Mouse (Mus musculus): ENCODE results near the gene Ddx5.
A peak's percentile ranks its signal among the peaks of the same experiment; 100 is the strongest.
"Not testable (repeated sequence)": the region's sequence is repeated elsewhere in the genome, so short reads cannot be mapped to it uniquely, and the experiment has no call there.

Gene Ddx5

DNA sequence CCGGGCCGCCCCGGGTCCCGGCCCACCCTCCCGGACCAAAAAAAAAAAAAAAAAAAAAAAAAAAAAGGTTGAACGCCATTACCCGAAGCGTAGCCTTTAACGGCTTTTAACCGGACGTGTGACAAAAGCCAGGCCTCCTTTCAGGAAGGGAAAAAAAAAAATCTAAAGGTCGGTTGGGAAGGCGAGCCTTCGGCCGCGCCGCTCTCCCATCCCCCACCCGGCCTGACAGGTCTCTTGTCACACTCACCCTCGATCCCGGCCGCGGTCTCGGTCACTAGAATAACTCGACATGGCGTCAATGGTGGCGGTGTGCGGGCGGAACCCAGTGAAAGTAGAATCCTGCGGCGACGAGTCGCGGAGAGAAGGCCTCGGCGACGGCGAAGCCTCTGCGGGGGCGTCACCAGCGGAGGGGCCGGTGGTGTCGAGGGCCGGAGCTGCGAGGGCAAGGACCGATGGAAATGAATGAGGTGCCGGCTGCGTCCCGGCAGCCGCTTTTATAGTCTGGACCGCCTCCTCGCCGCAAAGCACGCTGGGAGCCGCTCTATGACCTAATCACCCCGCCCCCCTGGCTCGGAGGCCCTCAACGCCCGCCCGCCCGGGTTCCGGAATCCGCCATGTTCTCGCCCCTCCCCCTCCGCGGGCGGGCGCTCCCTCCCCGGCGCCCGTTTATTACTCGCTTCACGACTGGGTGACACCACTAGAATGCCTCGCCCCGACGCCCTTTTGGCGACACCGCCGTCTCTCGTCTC lies 785 bp downstream of the Ddx5 start:
- peak; percentile 94 for DNase-seq

DNA sequence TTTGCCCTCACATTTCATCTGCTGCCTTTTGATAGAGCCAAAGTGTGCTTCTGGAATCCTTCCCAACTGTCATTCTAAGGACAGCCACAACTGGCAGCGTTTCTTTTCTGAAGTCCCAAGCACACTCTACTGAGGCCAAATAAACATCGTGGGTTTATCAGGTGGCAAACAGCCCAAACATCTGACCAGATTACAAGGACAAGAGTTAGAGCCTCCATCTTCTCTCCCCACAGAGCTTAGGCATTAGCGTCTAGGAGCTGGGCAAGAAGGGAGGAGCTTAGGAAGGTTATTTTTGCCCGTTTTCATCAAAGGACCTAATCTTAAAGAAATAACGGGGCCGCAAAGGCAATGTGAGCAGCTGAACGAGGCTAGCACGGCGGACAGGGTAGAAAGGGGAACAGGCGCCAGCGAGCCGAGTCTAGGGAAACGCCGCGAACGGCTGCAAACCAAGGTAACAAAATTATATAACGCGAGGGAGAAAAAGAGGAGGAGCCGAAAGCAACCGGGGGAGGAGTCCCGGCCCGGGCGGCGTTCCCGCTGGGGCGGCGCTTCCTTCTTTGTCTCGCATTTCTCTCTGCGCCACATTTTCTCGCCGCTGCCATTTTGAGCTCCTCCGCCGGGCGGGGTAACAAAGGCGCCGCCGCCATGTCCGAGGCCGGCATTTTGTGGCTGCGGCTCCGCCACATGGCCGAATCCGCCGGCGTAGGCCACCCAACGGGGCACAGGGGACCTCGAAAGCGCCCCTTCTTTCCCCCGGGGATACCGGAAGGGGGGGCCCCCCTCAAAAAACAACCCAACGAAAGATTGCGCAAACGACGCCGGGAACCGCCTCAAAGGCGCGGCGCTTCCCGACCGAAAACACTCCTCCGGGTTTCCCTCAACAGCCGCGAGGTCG lies 1.6 kb downstream of the Ddx5 start:
- peak; percentile 82 to 83 for DNase-seq

DNA sequence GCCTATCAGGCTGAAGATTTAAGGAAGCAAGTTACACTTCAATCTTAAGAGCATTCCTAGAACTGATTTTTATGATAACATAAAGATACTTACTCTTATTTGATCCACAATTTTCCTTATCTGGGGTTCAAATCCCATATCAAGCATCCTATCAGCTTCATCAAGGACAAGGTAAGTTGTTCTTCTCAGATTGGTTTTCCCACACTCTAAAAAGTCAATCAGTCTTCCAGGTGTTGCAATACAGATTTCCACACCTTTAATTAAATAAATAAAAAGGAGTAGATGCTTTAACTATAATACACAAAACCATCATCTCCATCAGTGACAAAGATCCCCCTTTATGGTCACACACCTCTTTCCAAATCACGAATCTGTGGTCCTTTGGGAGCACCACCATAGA lies 3.9 kb downstream of the Ddx5 start:
- DNase-seq, result no peak

DNA sequence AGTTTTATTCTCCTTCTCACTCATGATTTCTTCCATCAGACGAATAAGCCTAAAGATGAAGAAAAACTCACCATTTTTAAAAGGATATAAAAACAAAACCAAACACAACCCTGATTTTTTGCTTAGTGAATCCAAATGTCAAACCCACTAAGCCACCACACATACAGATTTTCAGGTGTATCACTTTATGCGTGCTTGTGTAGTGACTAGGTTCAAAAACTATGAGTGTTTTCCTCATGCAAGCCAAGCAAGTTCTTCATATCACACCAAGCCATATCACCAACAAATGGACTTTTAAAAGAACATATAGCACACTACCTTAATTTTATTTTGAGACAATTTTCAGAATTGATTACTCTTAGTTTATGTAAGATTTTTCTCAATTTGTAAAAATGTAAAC lies 4.5 kb downstream of the Ddx5 start:
- DNase-seq, result no peak

DNA sequence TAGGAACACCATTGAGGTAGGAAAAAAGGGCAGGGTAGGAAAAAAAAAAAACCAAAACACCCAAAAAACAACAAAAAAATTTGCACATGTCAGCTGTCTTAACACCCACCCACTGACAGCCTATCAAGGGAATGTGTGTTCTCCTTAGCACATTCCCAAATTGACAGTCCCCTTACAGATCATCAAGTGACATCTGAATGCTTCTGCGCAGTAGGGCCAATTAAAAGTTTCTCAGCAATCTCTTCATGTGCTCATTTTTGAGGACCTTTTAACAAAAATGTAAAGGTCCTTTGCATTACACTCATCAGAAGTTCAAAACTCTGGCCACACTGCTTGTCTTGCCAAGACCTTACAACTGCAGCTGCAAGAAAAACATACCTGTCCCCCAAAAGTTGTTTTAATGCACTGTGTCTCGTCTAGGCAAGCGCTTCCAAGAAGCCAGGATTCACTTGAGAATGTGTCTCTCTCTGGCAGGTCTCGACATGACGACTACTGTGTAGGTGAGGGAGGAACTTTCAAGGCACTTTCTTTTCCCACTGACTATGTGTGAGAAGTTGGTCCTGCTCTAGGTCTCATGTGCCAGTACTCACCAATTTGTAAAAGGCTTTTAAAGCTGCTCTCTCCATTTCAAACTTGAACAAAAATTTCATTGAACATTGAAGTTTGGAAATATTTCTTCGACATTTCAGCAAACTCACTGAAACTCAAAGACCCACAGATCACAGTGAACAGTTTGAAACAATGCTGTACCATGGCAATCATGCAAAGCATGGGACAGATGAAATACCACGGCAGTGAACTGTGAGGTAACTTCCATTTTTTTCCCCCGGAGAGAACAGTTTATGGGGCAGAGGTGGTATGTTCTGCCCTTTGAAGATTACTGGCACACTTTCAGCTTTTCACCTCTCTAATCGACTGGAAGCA lies 5.9 kb downstream of the Ddx5 start:
- no peak for DNase-seq

DNA sequence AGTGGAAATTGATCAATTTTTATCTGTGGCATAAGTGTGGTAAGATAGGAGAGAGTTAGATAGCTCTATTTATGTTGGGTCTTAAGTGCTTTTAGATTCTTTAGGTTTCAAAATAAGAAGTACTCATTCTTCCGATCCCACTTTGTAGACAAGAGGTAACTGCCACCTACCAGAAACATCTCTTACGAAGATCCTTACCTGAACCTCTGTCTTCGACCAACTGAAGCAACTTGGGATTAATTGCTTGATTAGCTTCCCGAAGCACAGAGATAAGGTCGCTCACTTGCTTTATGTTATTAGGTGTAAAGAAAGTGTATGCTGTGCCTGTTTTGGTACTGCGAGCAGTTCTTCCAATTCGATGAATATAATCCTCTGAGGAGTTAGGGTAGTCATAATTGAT lies 6.7 kb downstream of the Ddx5 start:
- DNase-seq, result not testable (repeated sequence)

DNA sequence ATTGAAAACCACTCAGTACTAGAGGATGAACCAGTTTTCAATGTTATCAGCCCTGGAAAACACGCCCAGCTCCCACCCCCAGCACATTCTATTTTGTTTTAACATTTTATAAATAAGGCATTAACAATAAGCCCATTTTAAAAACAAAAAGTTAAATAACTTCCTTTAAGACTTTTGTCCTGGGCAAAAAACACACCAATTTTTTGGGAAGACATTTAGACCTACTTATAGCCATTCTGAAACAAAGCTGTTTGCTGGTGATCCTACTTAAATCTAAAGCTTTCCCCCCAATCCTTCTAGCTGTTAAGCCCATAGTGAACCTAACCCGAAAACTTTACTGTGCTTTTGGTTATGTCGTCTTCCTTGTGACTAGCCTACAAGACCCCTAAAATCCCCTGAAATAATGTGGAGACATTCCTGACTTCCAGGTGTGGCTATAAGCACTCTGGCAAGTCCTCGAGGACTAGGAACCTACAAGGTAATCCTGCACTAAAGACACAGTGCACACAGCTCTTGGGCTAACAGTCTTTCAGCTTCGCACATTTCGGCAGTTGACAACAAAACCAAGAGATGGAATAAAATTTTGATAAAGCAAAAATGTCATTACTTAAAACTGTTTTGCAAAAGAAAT lies 8.3 kb downstream of the Ddx5 start:
- DNase-seq, result no peak

DNA sequence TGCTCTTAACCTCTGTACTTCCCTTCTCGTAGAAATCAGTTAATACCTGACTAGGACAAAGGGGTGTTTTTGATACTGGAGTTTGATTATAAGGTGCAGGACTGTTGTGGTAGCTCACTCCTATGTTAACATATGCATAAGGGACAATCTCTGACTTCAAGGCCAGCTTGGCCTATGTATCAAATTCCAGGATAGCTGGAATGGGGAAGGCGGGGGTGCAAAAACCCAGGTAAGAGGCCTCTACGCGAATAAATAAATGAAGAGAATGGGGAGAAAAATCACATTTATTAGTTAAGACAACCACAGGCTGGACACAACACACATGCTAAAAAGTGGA lies 8.9 kb downstream of the Ddx5 start:
- DNase-seq, result no peak

DNA sequence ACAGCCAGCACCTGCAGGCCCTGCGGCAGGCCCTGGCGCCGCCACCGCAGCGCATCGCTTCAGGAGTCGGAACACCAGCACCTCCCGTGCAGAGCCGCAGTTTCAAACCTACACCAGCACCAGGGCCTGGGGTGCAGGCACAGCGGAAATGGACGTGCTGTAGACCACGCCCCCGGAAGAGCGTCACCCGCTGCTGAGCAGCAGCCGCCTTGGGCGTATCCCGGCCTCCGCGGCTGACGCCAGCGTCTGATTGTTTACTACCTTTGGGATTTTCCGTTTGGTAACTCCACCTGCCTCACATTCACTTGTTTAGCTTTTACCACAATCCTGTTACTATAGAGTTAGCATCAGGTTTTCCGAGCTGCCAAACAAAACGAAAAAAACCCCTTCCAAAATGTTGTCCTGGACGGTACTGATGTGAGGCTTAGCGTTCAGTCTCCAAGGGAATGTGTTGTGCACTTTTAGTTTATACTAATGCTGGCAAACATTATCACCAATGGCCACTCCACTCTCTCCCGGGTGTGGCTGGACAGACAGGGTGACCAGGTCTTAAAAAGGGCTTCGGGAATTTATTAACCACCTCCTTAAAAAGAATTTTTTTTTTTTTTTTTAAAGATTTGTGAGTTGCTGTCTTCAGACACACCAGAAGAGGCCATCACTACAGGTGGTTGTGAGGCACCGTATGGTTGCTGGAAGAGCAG lies 9.4 kb downstream of the Ddx5 start, which contains the start of gene Polg2:
TSS of gene Polg2 (minus strand) at position 150 of the 701 bp plus-strand sequence.
- DNase-seq, result peak; percentile 89 to 92

DNA sequence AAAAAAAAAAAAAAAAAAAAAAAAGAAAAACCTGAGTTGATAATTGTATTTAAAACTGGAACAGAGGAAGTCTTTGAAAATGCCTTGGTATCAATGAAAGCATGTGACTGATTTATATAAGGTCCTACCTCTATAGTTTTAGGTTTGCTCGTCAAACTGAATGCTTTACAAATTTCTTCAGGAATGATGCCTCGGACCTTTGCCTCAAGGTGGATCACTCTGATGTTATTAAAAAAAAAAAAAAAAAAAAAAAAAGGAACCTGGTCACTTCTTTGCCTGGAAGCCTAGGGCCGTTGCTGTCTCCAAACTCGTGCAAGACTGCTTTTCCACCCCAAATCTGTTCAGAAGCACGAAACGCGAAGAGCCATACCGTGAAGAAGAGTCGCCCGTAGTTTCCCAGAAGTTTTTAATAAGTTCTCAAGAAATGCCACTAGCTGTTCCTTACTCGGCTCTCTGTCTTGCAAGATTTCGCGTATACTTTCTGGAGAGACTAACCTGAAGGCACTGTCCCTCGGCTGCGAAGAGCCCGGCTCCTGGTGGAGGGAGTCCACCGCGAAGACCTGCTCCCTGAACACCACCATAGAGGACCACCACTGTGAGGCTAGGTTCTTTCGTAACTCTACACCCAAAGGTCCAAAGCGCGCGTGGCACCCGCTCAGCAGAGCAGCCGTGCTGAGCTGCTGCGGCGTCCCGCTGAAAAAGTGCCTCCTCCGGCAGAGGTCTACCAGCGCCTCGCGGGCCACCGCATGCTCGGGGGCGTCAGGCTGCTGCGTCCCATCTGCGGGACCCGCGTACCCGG lies 10.2 kb downstream of the Ddx5 start:
- no peak for DNase-seq

DNA sequence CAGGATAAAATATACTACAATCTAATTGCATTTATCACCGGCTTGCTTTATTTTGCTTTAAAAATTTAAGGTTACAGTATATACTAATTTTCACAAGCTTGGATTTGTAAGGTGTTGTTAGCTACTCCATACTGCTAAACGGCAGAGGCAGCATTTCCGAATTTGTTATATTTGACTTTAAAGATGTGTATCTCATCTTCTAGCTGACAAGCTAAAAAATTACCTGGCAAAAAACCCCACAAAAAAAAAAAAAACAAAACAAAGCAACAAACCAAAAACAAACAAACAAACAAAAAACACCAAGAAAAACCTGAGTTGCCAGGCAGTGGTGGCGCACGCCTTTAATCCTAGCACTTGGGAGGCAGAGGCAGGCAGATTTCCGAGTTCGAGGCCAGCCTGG lies 10.9 kb downstream of the Ddx5 start:
- no peak for DNase-seq

DNA sequence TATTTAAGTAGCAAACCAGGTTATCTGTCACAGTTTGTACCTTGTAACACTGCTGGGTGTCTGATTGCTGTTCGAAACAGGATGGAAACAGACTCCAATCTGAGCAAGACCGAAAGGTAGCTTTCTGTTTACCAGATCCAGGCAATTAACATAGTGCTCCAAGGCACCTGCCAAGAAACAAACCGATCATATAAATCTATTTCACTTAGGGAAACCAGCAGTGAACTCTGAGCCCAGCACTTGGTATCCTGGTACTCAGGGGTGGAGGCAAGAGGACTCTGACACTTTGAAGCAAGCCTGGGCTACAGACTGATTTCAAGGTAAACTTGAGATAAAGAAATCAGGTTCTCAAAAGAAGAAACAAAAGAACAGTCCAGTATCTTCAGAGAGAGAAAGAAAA lies 11.6 kb downstream of the Ddx5 start:
- DNase-seq, result no peak

DNA sequence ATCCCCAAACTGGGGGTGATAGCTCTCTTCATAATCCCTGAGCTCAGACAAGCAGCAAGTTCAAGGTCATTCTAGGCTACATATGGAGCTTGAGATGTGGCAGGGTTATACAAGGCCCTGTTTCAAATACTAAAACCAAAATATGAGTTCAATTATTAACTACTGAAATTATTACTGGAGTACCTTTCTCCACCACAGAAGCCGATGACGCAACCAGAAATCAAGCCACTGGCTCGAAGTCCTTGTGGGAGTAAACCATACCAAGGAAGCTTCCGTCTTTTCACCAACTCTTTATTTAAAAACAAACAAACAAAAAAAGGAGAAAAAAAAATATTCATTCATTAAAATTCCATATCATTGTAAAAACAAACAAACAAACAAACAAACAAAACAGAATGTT lies 12.0 kb downstream of the Ddx5 start:
- DNase-seq, result no peak

DNA sequence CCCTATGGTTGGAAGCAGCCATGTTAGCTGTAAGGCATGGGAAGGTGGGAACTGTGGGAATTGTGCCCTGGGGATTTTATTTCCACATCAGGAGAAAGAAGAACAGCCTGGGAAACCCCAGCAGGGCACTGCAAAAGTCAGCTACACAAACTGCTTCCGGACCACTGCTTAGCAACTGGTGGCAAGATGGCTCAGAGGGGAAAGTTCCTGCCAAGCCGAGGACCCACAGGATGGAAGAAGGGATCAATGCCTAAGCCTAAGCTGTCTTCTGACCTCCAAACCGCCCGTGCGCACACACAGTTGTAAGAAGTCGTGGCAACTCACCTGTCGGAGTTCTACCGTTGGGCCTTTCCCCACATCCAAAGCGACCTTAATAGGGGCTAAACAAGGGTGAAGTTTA lies 15.9 kb downstream of the Ddx5 start:
- no peak for DNase-seq

DNA sequence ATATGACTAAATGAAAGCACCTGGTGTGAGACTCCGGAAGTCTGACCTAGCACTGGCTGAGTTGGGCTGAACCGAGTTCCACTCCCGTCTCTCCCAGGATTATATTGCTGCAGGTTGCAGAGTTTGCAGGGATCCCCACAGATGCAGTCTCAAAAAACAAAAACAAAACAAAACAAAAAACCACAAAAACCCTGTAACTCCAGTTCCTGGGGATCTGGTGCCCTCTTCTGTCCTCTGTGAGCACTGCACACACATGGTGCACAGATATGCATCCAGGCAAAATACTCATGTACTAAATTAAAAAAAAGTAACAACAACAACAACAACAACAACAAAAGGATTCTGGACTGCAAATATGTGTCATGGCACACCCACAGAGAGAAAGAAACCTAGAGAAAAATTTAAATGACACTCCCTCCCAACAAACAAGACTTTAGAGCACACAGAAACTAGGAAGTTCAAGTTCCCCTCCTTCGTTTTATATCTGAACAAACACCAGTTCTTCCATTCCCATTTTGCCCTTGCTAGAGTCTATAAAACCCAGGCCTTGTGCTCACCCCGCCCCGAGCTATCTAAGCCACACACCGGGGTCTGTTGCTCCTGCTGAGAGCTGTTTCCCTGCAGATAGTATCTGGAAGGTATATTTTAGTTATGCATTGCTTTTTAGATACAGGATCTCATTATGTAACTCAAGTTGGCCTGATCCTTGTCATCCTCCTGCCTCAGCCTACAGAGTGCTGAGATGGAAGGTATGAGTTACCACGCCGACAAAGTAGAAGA lies 18.6 kb downstream of the Ddx5 start:
- DNase-seq, result no peak

DNA sequence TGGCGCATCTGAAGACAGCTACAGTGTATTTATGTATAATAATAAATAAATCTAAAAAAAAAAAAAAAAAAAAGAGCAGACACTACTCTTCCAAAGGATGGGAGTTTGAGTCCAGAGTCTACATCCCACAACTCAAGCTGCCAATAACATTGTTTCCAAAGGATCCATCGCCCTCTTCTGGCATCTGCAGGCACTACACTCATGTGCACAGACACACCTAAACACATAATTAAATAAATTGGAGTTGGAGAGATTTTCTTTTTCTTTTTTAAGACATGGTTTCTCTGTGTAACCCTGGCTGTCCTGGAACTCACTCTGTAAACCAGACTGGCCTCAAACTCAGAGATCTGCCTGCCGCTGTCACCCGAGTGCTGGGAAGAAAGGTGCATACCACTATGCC lies 21.5 kb downstream of the Ddx5 start:
- no peak for DNase-seq

DNA sequence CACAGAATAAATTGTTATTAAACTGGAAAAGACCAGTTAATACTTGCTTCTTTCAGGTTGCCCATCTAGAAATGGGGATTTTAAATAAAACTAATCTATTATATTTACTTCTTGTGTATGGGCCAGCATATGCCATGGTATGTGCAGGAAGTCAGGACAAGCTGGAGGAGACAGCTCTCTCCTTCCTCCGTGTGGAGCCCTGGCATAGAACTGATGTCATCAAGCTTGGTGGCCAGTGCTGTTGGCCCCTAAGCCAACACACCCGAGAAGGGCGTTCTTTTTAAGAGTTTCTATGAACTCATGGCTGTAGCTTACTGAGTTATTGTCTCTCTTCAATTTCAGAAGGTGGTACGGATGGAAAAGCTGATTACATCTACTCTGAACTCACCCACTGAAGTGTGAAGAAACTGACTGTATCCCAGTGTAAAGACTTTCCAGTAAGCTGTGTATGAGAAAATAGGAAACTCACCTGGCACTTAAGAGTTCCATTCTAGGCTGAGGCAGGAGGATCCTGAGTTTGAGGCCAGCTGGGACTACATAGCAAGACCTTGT lies 22.3 kb downstream of the Ddx5 start:
- no peak for DNase-seq

DNA sequence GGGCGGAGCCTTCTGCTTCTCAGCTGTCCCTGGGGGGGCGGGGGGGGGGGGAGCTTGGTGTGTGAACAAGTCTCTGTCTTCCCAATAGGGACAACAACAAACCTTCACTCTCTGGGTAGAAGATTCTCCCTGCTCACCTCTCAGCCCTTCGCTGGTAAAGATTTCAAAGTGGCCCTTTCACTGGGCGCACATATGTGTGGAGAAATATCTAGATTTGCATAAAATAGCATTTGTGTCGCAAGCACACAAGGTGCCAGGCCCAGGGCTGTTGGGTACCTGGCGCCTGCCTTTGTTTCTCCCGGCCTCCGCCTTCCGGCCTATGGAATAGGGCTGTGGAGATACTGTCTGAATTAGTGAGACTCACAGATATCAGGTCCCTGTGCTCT lies 26.2 kb downstream of the Ddx5 start:
- no peak for DNase-seq

DNA sequence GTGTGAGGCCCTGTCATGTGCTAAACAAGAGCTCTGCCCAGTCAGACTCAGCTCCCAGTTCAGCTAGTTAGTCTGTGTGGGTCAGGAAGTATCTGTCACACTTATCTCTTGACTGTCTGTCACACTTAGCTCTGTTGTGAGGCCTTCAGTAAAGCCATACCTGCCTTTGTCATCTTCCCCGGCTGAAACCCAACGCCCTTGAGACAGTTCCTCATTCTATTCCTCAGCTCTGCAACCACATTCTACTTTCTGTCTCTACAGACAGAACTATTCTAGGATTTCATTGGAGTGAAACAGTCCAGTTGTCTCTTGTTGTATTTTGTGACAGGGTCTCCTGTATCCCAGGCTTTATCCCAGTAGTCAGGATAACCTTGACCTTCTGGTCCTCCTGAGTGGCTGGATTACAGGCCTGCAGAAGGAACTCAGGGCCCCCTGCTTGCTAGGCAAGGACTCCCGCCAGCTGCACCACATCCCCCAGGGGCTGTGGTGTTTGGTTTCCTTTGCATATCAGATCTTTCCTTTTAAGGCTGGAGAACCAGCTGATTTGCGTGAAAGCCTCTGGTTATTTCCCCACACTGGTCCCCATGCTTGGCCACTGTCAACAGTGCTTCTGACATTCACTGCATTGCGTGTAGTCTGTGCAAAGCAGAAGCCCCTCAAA lies 26.7 kb downstream of the Ddx5 start:
- peak; percentile 32 to 55 for DNase-seq
